Mouse (Mus musculus) common myeloid progenitor, adult 5-6 weeks (primary cell): ENCODE data around the gene Proser2. TPM values are rescaled to one million over a fixed set of nuclear protein-coding genes. Genes with fewer than 3 reads are reported as not detected.
"Not testable (repeated sequence)": the region's sequence is repeated elsewhere in the genome, so short reads cannot be mapped to it uniquely, and the experiment has no call there.

Experiments
- ATAC-seq: replicated peaks from 2 replicates; pipeline ENCODE4 v1.8.0; 2016; ENCODE audit warnings: low read depth, mild to moderate bottlenecking, moderate TSS enrichment, inconsistent platforms; ENCODE audit not compliant: poor library complexity, severe bottlenecking
- total RNA-seq: library from RNA; stranded (forward); fragments of 200-1000, 187-1606 nt; gene quantifications from 2 replicates; pipeline ENCODE4 v1.2.3, GENCODE M21; 2017

Gene Proser2
- total RNA-seq, 1 experiment from 2014 or later, result 0.64 TPM

DNA sequence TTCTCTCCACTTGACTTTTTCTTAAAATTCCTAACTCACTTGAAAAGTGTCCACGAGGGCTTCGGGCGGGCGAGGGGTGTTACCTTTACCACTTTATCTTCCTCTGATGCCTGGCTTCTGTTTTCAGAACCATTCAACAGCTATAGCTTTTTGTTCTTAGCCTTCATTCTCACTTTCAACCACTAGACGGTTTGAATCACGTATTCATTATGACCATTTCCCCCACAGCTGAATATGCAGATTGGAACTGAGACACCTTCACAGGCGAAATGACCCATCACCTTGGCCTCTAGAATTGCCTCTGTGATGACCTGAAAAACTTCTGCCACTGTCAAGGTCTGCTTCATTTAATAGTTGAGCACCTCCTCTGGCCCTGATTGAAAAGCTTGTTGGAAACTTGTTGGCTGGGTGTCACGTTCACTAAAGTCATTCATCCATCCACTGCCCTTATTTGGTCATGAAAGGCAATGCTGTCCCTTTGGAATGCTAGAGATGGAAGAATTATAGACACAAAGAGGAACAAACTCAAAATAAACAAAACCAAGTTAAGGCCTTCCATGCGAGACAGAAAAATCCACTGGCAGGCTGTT lies 10.7 kb upstream of the Proser2 start:
- ATAC-seq, result no peak

DNA sequence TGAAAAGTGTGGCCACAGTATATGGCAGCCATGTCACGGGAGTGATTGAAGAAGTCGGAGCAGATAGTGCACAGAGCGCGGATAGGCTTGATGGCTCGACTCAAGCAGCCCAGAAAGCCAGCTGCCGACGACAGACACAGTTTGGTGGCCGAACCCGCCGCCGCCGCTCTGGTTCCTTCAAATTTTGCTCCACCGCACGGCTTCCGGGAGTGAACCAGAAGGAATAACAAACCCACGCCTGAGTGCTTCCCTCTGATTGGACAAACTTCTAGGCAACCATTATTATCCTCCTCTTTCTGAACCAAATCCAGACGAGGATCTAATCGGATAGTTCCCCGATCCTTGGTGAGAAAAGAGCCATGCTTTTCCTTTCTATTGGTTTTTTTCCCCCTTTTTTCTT lies 3.9 kb upstream of the Proser2 start:
- no peak for ATAC-seq

DNA sequence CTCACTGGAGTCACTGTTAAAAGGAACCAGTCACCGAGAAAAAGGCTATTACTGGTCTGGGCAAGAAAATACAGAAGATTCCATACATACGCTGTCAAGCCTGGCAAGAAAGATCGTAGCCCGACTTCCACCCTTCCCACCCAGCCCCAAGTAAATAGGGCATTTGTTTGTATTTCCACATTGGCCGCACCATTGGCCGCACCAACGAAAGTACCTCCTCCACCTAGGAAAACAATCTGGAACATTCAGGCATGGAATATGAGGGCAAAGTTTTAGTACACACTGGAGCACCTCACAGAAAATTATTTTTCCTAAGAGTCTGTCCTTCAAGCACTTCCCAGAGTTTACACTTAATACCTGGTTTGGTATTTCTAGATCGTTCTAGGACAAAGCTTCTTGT lies 1.1 kb downstream of the Proser2 start:
- no peak for ATAC-seq

DNA sequence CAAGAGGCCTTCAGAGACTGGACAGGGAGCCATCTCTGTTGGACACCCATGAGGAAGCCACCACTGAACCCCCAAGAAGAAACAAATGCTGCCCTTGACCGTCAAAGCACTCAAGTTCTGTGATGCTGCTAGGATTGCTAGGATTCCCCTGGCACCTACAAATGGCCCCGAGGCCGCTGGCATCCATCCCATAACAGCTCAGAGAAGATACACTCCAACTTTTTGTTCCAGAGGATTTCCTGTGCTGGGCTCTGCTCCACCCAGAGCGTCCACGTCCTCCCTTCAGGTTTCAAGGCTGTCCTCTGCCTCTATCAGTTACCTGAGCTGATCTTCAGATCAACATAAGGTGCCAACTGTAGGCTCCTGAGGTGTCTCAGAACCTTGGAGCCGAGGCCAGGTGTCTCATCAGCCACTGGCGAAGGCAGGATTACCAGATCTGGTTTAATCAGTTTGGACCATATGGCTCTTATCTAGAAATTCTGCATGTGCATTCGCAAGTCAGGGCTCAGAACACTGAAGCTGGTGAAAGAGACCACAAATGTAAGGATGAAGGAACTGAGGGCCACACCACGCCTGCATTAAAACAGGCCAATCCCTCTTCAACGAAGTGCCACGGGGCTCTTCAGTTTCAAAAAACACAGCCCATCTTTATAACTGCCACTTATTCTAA lies 1.7 kb downstream of the Proser2 start:
- peak; percentile 46; the same call in 1 of the 2 replicates for ATAC-seq

DNA sequence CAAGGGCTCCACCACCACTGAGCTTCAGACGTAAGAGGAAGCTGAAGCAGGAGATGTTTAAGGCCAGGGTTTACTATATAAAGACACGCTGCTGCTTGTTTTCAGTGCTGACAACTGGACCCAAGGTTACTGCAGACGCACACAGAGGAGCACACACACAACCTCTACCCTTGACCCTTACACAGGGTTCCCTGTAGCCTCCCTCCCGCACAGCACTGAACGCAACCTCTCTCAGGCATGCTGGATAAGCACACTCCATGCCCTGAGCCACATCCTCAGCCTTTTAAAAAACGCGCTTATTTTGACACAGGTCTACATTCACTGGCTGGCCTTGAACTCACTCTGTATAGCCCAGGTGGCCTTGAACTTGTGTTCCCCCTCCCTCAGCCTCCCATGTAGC lies 7.0 kb downstream of the Proser2 start:
- ATAC-seq, result no peak

DNA sequence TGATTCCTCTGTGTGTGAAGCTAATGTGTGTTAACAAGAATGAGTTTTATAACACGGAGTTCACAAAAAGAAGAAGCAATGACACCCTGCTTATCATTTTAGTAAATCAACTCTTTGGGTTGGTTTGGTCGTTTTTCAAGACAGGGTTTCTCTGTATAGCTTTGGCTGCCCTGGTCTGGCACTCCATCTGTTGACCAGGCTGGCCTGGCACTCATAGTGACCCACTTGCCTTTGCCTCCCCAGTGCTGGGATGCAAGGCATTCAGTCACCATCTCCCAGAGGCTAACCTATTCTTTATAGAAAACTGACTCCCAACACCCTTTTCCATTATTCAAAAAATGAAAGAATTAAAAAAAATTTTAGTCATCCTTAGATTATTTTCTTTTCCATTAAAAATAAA lies 8.9 kb downstream of the Proser2 start:
- no peak for ATAC-seq

DNA sequence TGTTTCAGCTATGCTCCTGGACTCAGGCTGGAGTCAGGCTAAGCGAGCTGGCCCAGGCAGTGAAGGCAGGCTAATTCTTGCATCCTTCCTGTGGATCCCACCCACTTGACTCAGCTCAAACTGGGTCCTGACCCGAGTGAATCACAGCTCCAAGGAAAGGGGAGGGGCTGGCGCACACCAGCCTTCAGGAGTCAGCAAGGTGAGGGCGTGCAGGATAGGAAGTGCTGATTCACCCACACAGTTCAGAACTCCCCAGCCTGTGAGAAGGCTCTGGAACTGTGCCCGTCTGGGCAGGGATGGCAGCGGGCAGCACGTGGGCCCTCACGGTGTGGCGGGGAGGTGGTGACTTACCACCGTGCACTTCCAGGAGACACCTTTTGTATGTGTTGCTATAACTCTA lies 11.8 kb downstream of the Proser2 start:
- ATAC-seq, result peak; percentile 83

DNA sequence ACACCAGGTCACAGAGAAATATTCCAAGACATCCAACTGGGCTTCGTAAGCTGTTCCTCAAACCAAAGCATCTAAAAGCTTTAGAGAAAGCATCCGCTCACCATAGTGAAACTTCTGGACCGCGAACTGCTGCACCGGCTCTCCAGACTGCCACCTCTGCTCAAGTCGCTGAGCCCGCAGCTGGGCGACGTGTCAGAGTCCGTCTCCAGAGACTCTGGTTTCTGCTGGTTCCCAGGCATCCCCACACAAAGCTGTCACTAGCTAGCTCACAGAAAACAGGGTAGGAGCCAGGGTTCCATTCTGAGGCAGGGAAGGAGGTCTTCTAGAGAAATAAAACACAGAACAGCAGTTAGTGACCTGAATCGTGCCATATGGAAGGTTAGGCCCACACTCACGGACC lies 16.2 kb downstream of the Proser2 start:
- ATAC-seq, result no peak

DNA sequence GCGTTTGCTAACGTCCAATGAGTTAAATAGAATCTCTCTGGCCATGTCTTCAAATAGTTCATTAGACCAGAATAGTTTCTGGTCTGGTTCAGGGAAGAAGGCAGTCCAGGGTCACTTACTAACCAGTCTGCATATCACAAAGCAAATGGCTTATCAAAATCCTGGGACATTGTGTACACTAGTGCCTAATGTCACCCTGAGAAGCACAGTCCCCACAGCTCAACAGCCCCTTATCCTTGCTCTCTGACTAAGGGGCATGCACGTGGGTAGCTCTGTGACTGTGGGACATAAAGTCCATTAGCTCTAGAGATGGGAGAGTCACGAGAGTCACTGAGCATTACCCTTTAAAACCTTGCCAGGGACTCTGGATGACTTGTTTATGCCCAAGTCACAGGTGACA lies 17.4 kb downstream of the Proser2 start:
- no peak for ATAC-seq

DNA sequence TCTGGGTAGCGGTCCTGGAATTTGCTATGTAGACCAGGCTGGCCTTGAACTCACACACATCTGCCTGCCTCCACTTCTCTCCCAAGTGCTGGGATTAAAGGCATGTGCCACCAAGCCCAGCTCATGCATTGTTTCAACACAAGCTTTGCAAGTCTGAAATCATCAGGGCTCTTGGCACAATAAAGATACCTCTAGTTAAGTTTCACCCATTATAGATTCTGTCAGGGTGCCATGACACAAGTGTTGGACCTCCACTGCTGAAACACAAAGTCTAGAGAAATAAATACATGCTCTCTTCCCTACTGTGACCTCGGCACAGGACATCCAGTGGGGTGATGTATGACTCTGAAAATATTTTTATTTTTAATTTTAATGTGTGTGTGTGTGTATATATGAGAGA lies 24.6 kb downstream of the Proser2 start:
- ATAC-seq, result no peak

DNA sequence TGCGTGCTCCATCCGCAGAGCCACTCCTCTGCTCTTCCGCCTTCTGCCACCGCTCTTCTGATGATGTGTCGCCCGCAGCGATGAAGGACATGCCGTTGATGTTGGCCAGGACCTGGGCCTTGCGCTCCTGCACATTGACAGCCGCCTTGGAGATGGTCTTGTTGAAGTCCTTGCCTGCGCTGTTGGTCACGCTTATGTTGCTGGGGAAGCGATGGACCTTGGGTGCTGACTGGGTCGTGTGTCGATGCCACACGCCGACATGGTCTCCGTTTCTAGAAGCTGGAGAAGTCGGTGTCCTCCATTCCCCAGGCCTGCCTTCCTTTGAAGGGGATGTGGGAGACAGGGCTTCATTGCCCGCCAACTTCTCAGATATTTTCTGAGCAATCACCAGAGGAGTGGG lies 29.3 kb downstream of the Proser2 start:
- ATAC-seq, result 0 out of 2 replicates have a peak, but pooled peaks have one; percentile 3

DNA sequence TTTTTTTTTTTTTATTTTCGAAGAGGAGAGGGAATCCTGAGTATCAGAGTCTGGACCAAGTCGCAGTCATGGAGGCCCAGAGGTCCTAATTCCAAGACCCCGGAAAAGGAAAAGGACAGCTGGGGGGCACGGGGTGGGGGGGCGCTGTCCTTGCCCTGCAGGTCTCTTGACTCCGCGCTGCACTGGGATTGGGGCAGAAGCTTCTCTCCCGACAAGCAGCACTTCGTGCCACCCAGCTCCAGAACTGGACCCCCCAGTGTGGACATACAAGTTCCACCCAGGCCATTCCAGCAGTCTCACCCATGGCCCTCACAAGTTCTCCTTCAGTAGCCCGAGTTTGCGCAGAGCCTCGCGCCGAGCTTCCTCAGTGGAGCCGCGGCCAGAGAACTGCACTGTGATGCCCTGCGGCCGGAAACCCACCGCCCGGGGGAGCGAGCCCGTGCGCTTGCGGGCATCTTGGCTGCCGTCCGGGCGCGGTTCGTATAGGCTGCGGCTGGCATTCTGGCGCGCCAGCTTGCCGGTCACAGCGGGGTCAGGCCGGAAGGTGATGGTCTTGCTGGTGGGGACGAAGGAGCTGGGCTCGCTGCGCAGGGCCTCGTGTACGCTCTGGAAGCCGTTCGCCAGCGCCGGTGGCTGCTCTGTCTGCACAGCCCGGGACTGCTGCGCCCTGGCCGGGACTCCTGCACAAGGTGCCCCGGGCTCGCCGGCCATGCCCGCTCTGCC lies 29.8 kb downstream of the Proser2 start:
- peak; percentile 86 for ATAC-seq

DNA sequence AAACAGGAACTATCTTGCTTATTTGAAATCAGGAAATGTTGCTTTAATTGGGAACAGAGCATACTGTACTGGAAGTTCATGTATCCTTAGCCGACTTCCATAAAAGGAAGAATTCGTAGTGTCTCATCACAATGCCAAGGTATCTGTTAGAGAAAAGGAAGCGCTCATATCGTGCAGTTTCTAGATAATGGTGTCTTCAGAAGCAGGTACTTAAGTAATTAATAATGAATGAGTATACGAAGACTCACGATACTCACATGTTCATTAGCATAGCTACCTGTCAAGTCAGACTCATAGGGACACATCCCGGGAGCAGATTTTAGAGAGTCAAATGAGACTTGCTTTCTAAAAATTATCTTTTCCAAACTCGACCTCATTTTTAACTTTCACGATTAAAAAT lies 30.6 kb downstream of the Proser2 start:
- ATAC-seq, result no peak

DNA sequence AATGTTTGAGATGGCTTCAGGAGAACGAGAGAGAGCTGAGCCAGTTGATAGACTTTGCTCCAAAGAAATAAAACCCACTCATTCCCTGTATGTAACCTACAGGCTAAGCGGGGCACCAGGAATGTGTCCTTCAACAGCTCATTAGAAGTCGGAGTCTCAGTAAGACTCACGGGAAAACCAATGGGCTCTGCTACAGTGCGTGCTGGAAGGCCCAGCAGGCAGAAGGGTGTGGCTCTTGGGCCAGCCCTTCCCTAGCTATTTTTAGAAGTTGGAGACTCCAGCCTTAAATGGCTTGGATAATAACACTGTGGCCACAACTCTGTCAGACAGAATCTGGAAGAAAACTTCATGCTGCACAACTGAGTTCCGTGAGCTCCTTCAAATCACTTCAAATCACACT lies 31.1 kb downstream of the Proser2 start:
- no peak for ATAC-seq

DNA sequence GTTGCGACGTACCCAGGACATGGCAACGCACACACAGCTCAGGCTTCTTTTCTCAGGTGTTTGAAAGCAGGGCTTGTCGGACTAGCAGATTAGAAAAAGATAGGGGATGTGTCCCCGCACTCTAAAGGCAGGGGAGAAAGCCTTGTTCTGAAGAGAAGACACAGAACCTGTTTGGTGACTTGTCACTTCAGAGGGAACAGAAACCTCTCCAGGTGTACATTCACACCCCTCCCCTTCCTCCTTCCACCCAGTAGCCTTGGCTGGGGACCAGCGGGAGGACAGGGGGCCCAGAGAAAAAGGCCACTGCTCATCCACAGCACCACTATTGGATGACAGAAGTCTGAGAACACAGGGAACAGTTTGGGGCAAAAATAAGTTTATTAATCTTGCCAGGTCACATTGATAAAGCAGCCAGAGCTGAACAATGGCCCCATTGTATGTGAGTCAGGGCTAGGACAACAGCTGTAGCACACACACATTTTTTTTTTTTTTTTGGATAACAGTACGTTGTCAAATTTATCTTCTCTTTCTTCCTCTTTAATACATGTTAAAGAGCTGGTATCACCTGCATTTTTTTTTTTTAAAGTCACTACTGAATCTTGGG lies 32.8 kb downstream of the Proser2 start:
- ATAC-seq, result no peak

DNA sequence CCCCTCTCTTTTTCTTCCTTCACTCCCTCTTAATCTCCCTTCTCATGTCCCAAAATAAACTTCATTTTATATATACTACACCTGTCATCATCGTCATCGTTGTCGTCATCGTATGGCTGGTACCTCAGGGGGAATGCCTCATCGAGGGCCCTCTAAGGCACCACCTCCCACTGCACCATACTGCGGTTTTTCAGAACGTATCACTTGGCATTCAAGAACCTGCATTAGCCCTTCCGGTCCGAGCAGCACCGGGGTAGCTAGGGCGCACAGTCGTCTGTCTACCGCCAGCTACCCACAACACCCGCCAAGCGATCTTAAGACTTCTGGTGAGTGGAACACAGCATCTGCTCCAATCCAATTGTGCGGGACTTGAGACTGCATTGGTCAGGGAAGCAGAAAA lies 40.1 kb downstream of the Proser2 start:
- ATAC-seq, result not testable (repeated sequence)

DNA sequence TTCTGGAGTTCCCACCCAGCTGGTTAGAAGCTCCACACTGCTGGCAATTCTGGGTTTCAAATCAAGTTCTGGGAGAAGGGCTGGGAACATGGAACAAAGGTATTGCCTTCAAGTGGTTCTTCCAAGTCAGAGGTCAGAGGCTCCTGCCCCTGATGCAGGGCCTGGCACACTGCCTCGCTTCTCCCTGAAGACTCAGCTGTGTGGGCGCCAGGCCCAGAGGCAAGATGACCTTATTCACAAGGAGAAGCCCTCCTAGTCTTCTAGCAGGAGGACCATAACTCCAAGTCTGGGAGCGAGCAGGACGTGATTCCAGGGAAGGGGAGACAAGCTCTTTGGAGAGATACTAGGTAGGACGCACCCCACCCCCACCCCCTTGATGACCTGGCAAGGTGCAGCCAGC lies 42.9 kb downstream of the Proser2 start:
- ATAC-seq, result no peak

DNA sequence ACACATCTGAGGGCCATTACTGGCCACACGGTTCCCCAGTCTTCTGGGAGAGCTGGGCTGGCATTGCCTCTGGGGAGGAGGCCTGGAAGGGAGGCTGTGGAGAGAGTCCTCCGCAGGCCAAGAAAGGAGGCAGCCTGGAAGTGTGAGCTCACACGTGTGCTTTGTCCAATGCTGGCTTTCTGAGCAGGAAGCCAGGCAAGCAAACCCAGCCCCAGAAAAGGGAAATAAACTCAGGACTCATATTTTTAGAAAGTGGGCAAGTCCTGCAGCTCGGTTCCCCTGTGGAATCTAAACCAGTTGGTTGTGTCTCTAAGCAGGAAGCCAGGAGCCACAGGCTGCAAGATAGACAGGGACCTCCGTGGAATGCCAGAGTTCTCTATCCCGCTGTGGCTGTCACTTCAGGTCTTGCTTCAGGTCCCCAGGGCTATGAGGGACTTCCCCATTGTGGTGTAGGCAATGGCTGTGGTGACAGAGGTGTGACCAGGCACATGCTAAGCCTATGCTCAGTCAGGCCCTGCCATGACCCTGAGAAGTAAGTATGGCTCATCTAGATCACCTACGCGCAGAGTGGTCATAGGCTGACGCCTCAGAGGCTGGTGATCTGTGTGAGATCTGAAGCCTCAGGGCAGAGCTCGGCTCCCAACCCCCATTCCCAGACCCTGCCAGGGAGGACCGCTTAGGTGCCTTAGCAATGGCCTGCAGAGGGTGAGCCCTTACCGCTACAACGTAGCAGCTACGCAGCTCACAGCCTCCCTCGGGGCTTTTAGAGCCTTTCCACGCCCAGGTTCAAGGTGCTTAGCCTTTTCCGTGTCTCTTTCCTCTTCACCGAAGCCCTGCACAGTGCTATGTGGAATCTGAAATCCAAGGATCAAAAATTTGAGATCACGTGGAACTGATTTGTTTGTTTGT lies 44.1 kb downstream of the Proser2 start:
- ATAC-seq, result peak; percentile 93

DNA sequence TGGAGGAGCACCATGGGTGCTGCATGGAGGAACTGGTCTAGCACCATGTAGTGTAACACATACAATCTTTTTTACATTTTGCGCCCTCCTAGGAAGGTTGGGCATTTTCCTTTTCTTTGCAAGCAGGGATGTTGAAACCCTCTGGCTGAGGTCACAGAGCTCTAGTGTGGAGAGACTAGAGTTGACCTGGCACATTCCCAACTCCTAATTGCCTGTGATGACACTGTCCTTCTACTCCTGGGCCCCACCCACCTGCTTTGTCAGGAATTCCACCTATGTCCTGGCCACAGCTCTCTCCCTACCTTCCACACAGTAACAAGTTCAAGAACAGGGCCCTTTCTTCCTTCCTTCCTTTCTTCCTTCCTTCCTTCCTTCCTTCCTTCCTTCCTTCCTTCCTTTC lies 46.3 kb downstream of the Proser2 start:
- no peak for ATAC-seq

DNA sequence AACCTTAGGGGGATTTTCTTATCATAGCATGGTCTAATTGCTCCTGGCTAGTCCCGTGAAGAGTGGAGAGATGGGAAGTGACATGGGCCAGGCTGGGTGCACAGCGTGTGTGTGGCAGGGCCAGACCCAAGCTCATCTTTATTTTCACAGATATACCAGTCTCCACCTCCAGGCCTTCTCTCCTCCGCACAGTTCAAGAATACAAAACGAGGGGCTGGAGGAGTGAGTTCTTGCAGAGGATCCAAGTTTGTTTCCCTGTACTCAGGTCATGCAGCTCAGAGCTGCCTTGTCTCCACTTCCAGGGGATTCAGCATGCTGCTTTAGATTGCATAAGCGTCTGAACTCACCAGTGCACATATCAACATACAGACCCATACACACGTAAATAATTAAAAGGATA lies 47.4 kb downstream of the Proser2 start:
- no peak for ATAC-seq
